Mouse (Mus musculus) heart, postnatal 14 days (tissue): ENCODE results near the gene Hpse2. TPM values are rescaled to one million over a fixed set of nuclear protein-coding genes. Genes with fewer than 3 reads are reported as not detected.
A peak's percentile ranks its signal among the peaks of the same experiment; 100 is the strongest.

Experiments
- DNase-seq, 2 experiments: peaks; one replicate each; pipeline ENCODE4 v3.0.0; 2021 to 2022
- intact Hi-C: fragments of 180-260 bp; cut with DNase I; formaldehyde crosslinking; loops from one replicate; pipeline ENCODE4 v1.15.1; 2025
- total RNA-seq, 2 experiments: library from RNA; stranded (reverse); gene quantifications; 2 replicates each; pipeline ENCODE4 v1.2.3; 2021

Gene Hpse2
- total RNA-seq, 2 experiments from 2014 or later = 0.22 to 0.44 TPM

DNA sequence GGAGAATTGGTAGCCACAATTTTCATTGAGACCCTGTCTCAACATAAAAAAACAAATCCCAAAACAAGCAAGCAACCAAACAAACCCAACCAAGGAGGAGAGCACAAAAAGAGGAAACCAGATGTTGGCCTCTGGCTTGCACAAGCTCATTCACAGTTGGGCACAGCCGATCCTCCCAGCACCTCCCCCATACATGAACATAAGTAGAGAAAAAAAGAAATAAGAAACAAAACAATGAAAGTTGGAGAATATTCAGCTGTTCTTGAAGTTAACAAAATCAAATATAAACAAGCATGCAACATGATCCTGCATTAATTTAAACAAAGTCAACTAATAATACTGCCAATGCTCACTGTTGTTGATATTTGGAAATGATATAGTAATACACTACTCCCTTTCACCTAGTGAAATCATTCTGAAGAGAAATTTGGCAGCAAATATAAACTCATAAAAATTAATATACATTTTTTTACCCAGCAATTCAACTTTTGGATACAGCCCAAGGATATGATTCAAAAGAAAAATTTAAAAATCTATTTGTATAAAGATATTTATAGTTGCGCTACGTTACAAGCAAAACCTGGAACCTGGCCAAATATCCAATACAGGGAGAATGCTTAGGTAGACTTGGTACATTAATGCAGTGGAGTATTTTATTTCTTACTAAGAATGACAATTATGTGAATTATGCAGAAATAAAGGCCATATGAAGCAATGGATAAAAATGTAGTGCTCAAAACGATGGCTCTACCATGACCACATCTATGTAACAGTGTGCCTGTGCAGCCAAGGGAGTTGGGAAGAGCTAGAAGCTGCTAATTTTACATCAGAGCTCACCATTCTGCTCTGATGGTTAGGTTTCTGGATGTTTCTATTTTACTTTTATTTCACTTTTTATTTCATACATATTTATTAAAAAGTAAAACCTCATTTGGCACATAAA lies 402.5 kb downstream of the Hpse2 start:
- no peak for DNase-seq
- intact Hi-C loops = no loop called here

DNA sequence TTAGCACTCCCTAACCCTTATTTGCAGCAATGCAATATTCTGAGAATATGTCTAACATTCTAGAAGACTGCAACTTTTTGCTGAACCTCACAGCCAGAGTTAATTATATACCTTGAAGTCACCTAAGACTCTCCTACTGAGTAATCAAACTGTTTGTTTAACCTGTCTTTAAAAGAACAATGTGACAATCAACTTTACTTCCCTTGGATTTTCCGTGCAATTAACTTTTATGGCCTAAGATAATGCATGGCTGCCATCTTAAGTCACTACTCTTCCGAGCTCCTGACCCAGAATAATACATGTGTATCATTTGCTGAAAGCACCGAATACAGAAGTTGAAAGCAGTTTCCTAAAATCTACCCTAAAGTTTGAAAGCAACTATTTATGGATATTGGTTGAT lies 407.6 kb downstream of the Hpse2 start:
- intact Hi-C loops = loop anchor here (5.0 kb wide), 1 partner anchor 47 kb away; no protein-coding TSS in a partner anchor

DNA sequence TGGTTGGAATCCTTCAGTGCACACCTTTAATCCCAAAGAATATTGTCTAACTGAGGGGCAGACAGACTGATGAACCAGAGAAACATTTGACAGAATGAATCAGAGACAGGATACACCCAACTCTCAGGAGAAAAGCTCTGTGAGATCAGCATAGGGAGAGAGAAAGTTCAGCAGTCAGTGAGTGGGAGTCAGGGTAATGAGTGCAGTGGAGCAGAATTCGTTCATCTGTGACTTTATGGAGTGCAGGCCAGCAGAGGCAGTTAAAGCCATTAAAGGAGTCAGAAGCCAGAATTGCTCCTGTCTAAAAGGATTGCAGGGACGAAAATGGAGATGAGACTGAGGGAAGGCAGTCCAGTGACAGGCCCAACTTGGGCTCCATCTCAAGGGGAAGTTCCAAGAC lies 410.2 kb downstream of the Hpse2 start:
- no peak for DNase-seq
- intact Hi-C loops = no loop called here

More for the DNA sequence above, 407.6 kb downstream of the Hpse2 start:
- no peak for DNase-seq

DNA sequence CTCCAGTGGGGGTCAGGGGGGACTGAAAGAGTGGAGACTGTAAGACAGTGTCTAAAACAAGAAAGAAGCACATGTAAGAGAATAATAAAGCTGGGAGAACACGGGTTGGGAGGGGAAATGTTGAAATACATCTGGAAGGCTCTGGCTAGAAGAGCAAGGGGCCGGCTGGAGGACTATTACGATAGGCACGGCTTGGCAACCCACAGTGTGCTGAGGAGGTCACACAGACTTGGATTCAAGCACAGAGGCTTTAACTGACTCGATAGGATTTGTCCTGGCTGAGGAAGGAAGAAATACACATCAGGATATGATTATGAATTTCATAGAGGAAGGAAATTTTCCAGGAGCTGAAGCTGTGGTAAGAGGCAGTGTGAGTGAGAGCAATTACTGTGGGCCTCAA lies 414.4 kb downstream of the Hpse2 start:
- DNase-seq = peak; percentile 13 to 16
- intact Hi-C loops = no loop called here

DNA sequence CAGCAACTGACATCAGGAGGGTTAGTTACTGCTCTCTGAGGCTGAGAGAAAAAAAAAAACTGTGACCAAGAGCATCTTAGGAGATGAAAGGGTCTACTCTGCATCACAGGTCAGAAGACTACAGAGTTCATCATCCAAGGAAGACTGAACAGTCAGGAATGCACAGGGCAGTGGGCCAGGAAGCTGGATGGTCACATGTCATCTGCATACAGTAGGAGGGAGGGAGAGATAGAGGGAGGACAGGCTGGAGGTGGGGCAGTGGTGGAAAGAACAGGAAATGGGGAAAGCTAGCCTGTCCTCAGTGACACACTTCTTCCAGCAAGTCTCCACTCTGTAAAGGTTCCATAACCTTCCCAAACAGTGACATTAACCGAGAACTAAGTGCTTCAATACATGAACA lies 423.0 kb downstream of the Hpse2 start:
- intact Hi-C loops = no loop called here
- DNase-seq = peak in 1 of 2 experiments; percentile 10

DNA sequence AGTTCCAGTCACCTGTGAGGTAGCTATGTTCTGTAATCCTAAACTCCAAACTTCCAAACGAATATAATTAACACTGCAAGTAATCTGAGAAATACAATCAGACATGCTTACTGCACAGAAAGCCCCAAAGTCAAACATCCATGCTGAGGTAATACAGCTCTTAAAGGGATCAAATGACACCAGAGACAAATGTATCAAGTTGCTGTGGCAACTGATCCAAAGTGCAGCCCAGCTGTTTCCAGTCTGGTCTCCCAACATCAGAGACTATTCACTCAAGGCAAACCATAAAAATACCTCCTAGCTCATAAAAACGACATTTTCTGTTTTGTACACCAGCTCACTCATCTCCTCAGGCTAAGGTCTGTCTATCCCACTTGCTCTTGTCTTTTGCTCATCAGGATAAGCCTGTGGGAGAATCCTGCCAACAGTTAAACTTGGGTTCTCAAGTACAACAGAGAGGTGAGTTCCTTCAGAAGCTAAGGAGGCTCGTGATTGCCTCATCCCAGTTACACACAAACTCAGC lies 440.0 kb downstream of the Hpse2 start:
- intact Hi-C loops = no loop called here
- DNase-seq = no peak

DNA sequence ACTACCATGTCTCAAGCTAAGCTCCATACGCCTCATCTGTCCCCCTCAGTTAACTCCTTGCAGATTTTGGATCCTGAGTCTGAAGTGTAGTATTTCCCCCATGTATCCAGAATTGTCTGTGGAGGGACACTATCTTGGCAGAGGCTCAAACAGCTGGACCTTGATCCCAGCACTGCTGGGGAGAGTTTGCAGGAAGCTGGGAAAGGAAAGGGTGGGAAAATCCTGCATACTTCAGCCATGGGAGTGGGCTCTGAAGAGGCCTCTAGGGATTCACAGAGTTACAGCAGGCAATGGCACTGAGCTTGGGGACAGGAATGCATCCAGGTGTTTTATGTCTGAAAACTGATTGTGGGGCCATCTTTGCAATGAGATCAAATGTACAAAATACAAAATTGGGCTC lies 450.6 kb downstream of the Hpse2 start:
- DNase-seq = peak in 1 of 2 experiments; percentile 6
- intact Hi-C loops = no loop called here

DNA sequence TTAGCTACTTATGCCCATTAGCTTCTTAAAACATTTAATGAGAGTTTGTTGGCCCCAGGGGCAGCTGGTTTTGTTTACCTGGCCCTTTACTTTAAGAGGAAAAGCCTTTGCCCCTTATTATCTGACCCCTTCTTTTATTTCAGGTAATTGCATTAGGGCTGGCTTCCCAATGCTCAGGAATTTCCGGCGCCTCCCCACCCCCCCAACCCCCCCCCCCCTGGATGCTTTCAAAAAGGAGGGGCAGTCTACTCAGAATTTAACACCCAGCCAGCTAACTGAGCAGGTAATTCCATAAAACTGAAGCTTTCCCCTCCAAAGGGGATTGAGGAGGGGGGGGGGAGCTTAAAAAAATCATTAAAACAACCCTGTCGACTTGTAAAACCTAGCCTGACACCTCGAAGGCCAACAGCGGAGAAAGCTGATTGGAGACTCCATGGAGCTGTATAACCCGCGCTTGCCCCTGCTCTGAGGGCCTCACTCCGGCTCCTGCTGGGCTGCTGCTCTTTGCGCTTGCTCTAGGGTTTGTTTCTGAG lies 451.4 kb downstream of the Hpse2 start:
- DNase-seq = no peak
- intact Hi-C loops = no loop called here

DNA sequence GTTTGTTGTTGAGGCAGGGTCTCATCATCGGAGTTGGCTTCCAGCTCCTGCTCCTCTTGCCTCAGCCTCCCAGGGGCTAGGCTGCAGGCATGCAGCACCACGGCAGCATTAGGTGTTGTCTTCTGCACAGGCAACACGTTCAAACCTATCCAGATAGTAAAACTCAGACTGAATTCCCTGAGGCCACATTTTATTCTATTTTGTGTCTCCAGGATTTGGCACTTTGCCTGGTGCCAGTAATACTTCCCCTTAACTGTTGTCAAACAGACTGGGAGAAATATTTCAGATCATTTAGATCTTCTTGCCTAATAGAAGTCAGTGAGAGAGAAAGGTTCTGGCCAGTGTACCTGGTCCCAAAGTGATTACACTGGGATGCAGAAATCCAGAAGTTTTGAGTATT lies 458.5 kb downstream of the Hpse2 start:
- intact Hi-C loops = no loop called here
- DNase-seq = no peak

DNA sequence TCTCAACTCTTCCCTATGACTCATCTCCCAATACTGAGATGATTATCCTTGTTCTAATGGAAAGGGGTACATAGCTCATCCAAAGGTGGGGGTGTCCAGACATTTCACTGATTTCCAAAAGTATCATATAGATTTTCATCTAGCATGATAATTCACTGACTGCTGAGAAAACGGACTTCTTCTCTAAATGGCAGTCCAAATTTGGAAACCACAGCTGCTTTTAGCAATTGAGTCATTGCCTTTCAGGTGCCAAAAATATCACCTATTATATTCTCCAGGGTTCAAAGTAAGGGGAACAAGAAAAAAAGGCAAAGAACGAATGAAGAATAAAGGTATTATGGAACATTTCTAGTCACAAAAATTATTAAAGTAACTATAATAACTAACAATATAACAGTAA lies 459.9 kb downstream of the Hpse2 start:
- intact Hi-C loops = no loop called here
- DNase-seq = no peak

DNA sequence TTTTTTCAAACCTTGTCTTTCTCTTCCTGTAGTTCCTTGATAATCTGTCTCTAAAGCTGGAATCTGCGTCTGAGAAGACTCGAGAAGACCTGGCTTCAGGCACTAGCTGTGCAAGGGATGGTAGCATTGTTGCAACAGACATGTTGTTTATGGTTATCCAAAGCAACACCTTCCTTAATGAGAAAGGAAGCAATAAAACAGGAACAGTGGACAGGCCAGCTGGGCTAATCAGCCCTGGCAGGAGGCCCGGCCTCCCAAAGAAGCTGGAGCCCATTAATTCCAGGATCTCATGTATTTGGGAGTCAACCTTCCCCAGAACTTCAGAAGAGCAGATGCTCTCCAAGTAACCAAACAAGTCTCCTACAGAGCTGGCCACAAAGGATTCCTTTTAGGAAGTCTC lies 465.5 kb downstream of the Hpse2 start:
- intact Hi-C loops = no loop called here
- DNase-seq = peak; percentile 21 to 23

DNA sequence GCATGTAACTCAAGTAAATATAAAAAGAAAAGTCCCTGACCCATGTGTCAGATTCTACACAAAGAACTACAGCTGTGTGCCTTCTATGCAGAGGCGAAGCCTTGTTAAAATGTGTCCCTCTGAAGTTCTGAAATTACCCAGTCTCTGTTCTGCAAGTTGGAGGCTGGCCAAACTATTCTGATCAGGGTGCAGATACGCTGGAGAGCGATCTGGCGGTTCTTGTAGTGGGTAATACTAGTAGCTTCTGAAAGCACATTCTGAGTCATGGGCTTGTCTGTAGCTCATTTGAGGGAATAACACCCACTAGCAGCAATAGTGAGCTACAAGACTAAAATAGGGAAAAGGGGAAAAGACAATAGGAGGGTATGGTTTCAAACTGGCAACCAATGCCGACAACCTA lies 474.5 kb downstream of the Hpse2 start:
- no peak for DNase-seq
- intact Hi-C loops = no loop called here

DNA sequence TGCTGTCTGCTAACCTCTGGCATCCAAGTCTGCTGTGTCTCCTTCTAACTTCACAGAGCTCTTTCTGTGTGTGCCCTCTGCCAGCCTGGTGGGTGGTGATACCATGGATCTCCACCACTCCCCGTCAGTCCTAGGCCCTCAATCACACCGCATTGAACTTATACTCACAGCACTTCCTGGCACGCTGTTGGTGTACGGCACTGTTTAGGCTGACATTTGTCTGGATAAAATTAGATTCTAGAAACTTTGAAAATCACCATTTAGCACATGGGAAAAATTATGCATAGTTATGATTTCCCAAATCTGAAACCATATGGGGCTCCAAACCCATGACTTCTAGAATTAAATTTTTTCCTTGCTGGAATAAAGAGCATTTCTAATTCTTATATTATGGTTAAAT lies 478.4 kb downstream of the Hpse2 start:
- DNase-seq = no peak
- intact Hi-C loops = no loop called here

DNA sequence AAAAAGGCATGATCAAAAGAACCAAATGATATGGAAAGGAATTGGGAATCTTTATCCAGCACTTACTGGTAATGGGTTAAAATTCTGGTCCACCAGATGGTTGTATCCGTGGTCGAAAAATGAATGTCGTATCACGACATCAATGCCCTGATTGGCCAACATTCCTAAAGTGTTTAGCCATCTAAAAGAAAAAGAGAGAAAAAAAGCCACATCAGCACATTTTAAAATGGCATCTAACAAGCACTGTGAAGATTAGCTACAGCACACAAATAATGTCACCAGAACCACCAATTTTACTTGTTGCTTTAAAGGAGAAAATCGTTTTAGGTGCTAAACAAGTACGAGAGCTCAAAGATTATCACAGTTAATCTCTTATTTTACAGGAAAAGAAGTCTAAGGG lies 479.6 kb downstream of the Hpse2 start:
- intact Hi-C loops = no loop called here
- no peak for DNase-seq

DNA sequence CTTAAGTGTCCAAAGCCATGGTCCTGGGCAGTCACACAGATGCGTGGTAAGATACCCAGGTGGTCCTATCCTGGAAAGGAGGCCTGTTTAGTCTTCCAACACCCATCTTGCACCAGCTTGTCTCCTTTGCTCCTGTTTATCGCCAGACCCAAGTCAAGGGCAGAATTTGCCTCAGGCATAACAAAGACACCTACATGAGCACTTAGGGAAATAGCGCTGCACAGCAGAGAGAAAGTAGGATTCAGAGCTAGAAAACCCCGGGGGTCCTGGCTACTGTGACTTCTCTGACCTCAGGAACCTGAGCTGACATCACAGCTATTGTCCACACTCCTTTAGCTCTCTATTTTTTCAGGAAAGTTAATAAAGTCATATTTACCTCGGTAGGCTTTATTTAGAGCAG lies 481.8 kb downstream of the Hpse2 start:
- no peak for DNase-seq
- intact Hi-C loops = no loop called here

DNA sequence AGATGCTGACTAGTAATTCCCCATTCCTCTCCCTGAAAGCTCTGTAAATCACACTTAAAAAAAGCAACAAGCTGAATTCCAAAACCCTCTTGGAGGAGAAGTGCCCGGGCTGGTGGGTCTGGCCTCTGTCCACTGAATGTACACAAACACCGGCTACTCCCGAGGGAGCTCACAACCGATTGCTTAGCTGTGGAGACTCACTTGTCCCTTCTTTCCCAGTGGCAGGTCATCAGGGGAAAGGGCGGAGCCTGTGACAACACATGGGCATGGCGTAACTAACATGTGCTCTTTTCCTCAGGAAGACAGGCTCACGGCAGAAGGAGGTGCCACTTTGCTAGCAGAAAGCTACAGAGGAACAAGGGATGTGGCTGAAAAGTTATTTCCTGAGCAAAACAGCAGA lies 483.4 kb downstream of the Hpse2 start:
- DNase-seq = no peak
- intact Hi-C loops = no loop called here

DNA sequence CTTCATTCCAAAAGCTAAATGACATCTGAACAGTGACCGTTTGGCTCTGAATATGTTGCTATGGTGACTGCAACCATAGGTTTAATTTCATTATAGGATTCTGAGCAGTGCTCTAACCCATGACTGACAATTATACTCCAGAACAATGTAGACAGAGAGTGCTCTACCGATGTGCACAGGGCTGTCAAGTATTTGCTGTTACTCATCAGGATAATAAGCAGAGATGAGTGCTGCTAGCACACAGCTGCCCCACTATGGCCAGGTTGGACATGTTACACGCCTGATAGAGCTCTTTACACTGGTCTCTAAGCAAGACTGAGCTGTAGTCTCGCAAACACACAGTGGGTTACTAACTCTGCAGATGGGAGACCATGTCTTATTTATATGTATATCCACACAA lies 483.9 kb downstream of the Hpse2 start:
- no peak for DNase-seq
- intact Hi-C loops = no loop called here

DNA sequence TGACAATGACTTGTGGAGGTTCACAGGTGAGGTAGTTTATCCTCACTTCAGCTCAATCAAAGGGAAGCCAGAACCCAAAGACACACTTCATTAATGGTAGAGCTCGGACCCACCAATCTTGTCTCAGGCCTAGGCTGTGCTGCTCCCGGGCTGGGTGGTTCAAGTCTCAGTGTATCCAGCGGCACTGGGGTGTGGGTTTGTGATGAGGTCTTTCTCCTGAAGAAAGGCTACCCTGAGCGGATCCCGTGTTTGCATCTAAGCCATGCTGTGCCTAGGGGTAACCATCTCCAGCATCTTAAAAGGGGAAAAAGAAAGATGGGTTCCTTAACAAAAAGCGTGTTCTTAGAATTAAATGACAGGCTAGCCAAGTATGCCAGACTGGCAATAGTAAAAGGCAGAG lies 484.3 kb downstream of the Hpse2 start:
- DNase-seq = no peak

DNA sequence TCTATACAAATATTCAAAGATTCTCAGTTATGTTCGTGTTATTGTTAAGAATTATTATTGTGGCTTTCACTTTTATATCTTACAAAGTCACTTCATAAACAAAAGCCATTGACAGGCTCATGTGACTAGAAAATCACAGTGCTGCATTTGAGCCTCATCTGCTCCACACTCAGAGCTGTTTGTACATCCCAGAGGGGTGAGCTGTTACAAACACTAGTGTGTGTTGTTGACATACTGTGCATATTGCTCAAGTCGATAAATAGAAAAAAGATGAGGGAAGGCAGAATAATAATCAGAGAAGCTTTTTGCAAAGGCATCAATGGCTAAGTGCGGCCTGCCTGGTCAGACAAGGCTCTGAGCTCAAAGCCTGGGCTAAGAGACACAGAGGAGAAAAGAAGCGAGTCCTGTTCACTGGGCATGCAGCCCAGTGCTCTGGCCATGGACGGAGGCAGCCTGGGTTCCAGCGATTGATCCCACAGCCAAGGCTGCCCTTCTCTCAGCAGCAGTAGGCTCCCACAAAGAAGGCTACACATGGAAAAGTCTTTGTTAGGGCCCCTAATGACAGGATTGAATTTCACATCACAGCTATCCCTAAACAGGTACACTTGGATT lies 485.6 kb downstream of the Hpse2 start:
- no peak for DNase-seq
- intact Hi-C loops = no loop called here

More for the DNA sequence above, 484.3 kb downstream of the Hpse2 start:
- intact Hi-C loops = no loop called here

DNA sequence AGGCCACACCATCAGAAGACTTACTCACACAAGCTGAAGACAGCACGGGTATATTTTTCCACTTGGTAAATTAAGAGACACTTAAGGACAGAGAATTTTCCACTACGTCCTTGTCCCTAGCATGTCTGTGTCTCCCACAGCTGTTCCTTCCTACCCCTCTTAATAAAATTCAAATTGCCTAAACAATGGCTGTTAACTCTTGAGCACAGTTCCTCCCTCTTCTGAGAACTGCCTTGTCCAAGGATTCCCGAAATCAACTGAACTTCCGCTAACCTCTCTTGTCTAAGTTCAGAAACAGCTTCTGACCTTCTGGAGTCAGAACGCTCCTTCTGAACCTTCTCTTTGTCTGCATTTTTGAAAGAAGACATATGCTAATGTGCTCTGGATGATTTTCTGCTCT lies 496.6 kb downstream of the Hpse2 start:
- no peak for DNase-seq
- intact Hi-C loops = no loop called here

DNA sequence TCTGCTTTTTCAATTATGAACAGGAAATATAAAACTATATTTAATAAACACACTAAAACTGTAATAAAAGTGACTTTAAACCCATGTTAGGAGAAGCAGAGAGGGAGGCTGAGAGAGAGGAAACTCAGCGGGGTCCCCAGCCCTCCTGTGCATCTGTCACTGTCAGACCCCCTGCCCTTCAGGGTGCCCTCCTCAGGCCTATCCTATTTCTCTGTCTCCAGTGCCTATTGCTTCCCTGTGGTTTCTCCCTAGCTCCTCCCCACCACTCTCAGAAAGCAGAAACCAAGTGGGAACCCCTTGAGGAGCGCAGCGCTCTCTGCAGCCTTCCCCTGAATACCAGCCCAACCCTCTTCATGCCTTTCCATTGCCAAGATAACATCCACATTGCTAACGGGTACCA lies 510.5 kb downstream of the Hpse2 start:
- intact Hi-C loops = no loop called here

DNA sequence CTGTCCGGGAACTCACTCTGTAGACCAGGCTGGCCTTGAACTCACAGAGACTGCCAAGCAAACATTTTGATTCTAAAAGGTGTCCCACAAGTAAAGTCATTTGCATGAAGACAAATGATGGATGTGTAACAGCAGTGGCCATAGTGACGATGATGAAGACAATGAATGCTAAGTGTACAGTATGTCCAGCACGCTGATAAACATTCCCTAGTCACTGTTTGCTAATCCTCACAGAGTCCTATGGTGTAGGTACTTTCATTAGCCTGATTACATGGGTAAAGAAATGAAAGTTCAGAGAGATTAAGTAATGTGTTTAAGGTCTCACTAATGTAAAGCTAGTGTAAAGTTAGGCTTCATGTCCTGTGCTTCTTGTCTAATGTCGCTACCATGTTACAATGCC lies 511.6 kb downstream of the Hpse2 start:
- intact Hi-C loops = no loop called here
- DNase-seq = no peak

More for the DNA sequence above, 510.5 kb downstream of the Hpse2 start:
- DNase-seq = no peak
